Mouse (Mus musculus): ENCODE measurements around the gene Smarce1. TPM values are rescaled to one million over a fixed set of nuclear protein-coding genes. Genes with fewer than 3 reads are reported as not detected.
A peak's percentile ranks its signal among the peaks of the same experiment; 100 is the strongest.
"Not testable (repeated sequence)": the region's sequence is repeated elsewhere in the genome, so short reads cannot be mapped to it uniquely, and the experiment has no call there.

Smarce1 gene
- polyA plus RNA-seq, 1 experiment from 2014 or later = 62.3 TPM

- ATAC-seq (ENCODE audit: low read depth) = no peak
- Histone ChIP-seq H3K4me2 (ENCODE audit: low read depth, low read length) (no peak overlapping the region), H3K9ac (ENCODE audit: low read depth, low read length) (no peak overlapping the region), H3K4me1 (ENCODE audit: control insufficient read depth, low read depth, low read length) (no peaks in the 10 kb centered on the region), H3K9me3 (replicated peaks; ENCODE audit: control insufficient read depth, low read length) (no peaks in the 10 kb centered on the region), H3K27me3 (ENCODE audit: control insufficient read depth, insufficient read depth, low read depth, low read length) (no peaks in the 10 kb centered on the region), H3K36me3 (ENCODE audit: control insufficient read depth, insufficient read depth) (no peaks in the 10 kb centered on the region), H3K4me3 (ENCODE audit: low read depth, low read length) (no peak overlapping the region), H3K27ac (ENCODE audit: low read length) (no peak overlapping the region)
- 61% methylated on average over 8 of the region's 8 CpGs for WGBS (ENCODE audit: insufficient replicate concordance)
Measured at GRCm38 (mm10) chr11:99255316-99255715, 24.5 kb upstream of the Smarce1 start.

- H3K9ac ChIP-seq (ENCODE audit: low read depth, low read length) = no peak overlapping the region
- H3K4me3 ChIP-seq (ENCODE audit: low read depth, low read length) = no peak overlapping the region
- no peaks in the 10 kb centered on the region for H3K4me1 ChIP-seq (ENCODE audit: control insufficient read depth, low read depth, low read length)
- ATAC-seq (ENCODE audit: low read depth) = no peak
- H3K9me3 ChIP-seq (replicated peaks; ENCODE audit: control insufficient read depth, low read length) = no peaks in the 10 kb centered on the region
- no peak overlapping the region for H3K27ac ChIP-seq (ENCODE audit: low read length)
- no peaks in the 10 kb centered on the region for H3K27me3 ChIP-seq (ENCODE audit: control insufficient read depth, insufficient read depth, low read depth, low read length)
- H3K4me2 ChIP-seq (ENCODE audit: low read depth, low read length) = no peak overlapping the region
- 47% methylated on average over 2 of the region's 2 CpGs for WGBS (ENCODE audit: insufficient replicate concordance)
- no peaks in the 10 kb centered on the region for H3K36me3 ChIP-seq (ENCODE audit: control insufficient read depth, insufficient read depth)
Measured at GRCm38 (mm10) chr11:99253893-99254292, 23.1 kb upstream of the Smarce1 start.

- 58% methylated on average over 8 of the region's 8 CpGs for WGBS (ENCODE audit: insufficient replicate concordance)
Measured at GRCm38 (mm10) chr11:99252671-99253070, 21.9 kb upstream of the Smarce1 start.

GRCm38 (mm10) chr11:99250666-99251065, 19.8 kb upstream of the Smarce1 start:
- no peaks in the 10 kb centered on the region for H3K36me3 ChIP-seq (ENCODE audit: control insufficient read depth, insufficient read depth)
- no peak for ATAC-seq (ENCODE audit: low read depth)
- H3K4me1 ChIP-seq (ENCODE audit: control insufficient read depth, low read depth, low read length) = no peaks in the 10 kb centered on the region
- H3K4me2 ChIP-seq (ENCODE audit: low read depth, low read length) = no peak overlapping the region
- no peaks in the 10 kb centered on the region for H3K9me3 ChIP-seq (replicated peaks; ENCODE audit: control insufficient read depth, low read length)
- H3K9ac ChIP-seq (ENCODE audit: low read depth, low read length) = no peak overlapping the region
- no peak overlapping the region for H3K27ac ChIP-seq (ENCODE audit: low read length)
- WGBS (ENCODE audit: insufficient replicate concordance) = 40% methylated on average over 3 of the region's 3 CpGs
- no peaks in the 10 kb centered on the region for H3K27me3 ChIP-seq (ENCODE audit: control insufficient read depth, insufficient read depth, low read depth, low read length)
- H3K4me3 ChIP-seq (ENCODE audit: low read depth, low read length) = no peak overlapping the region

More at GRCm38 (mm10) chr11:99252671-99253070, 21.9 kb upstream of the Smarce1 start:
- H3K36me3 ChIP-seq (ENCODE audit: control insufficient read depth, insufficient read depth) = no peaks in the 10 kb centered on the region
- H3K9ac ChIP-seq (ENCODE audit: low read depth, low read length) = no peak overlapping the region
- no peak overlapping the region for H3K4me3 ChIP-seq (ENCODE audit: low read depth, low read length)
- H3K4me1 ChIP-seq (ENCODE audit: control insufficient read depth, low read depth, low read length) = no peaks in the 10 kb centered on the region
- ATAC-seq (ENCODE audit: low read depth) = no peak
- H3K27me3 ChIP-seq (ENCODE audit: control insufficient read depth, insufficient read depth, low read depth, low read length) = no peaks in the 10 kb centered on the region
- no peak overlapping the region for H3K4me2 ChIP-seq (ENCODE audit: low read depth, low read length)
- H3K9me3 ChIP-seq (replicated peaks; ENCODE audit: control insufficient read depth, low read length) = no peaks in the 10 kb centered on the region
- no peak overlapping the region for H3K27ac ChIP-seq (ENCODE audit: low read length)

GRCm38 (mm10) chr11:99250241-99250640, 19.4 kb upstream of the Smarce1 start:
- H3K4me2 ChIP-seq (ENCODE audit: low read depth, low read length) = no peak overlapping the region
- no peak overlapping the region for H3K27ac ChIP-seq (ENCODE audit: low read length)
- no peaks in the 10 kb centered on the region for H3K9me3 ChIP-seq (replicated peaks; ENCODE audit: control insufficient read depth, low read length)
- no peaks in the 10 kb centered on the region for H3K36me3 ChIP-seq (ENCODE audit: control insufficient read depth, insufficient read depth)
- no peak for ATAC-seq (ENCODE audit: low read depth)
- no peaks in the 10 kb centered on the region for H3K27me3 ChIP-seq (ENCODE audit: control insufficient read depth, insufficient read depth, low read depth, low read length)
- no peak overlapping the region for H3K4me3 ChIP-seq (ENCODE audit: low read depth, low read length)
- 41% methylated on average over 5 of the region's 5 CpGs for WGBS (ENCODE audit: insufficient replicate concordance)
- H3K9ac ChIP-seq (ENCODE audit: low read depth, low read length) = no peak overlapping the region
- no peaks in the 10 kb centered on the region for H3K4me1 ChIP-seq (ENCODE audit: control insufficient read depth, low read depth, low read length)

- Histone ChIP-seq H3K4me3 (ENCODE audit: low read depth, low read length) (no peak overlapping the region), H3K9ac (ENCODE audit: low read depth, low read length) (no peak overlapping the region), H3K27me3 (ENCODE audit: control insufficient read depth, insufficient read depth, low read depth, low read length) (no peaks in the 10 kb centered on the region), H3K36me3 (ENCODE audit: control insufficient read depth, insufficient read depth) (no peaks in the 10 kb centered on the region), H3K9me3 (replicated peaks; ENCODE audit: control insufficient read depth, low read length) (no peaks in the 10 kb centered on the region), H3K27ac (ENCODE audit: low read length) (no peak overlapping the region), H3K4me2 (ENCODE audit: low read depth, low read length) (no peak overlapping the region), H3K4me1 (ENCODE audit: control insufficient read depth, low read depth, low read length) (no peaks in the 10 kb centered on the region)
- no peak for ATAC-seq (ENCODE audit: low read depth)
- 58% methylated on average over 4 of the region's 4 CpGs for WGBS (ENCODE audit: insufficient replicate concordance)
Measured at GRCm38 (mm10) chr11:99249115-99249514, 18.3 kb upstream of the Smarce1 start.

- Histone ChIP-seq H3K36me3 (ENCODE audit: control insufficient read depth, insufficient read depth) (no peaks in the 10 kb centered on the region), H3K4me2 (ENCODE audit: low read depth, low read length) (no peak overlapping the region), H3K9me3 (replicated peaks; ENCODE audit: control insufficient read depth, low read length) (no peaks in the 10 kb centered on the region), H3K27me3 (ENCODE audit: control insufficient read depth, insufficient read depth, low read depth, low read length) (no peaks in the 10 kb centered on the region; the same call in 1 of the 2 replicates), H3K4me1 (ENCODE audit: control insufficient read depth, low read depth, low read length) (no peaks in the 10 kb centered on the region), H3K27ac (ENCODE audit: low read length) (no peak overlapping the region), H3K9ac (ENCODE audit: low read depth, low read length) (no peak overlapping the region), H3K4me3 (ENCODE audit: low read depth, low read length) (no peak overlapping the region)
- no peak for ATAC-seq (ENCODE audit: low read depth)
- 74% methylated on average over 4 of the region's 4 CpGs for WGBS (ENCODE audit: insufficient replicate concordance)
Measured at GRCm38 (mm10) chr11:99247916-99248315, 17.1 kb upstream of the Smarce1 start.

GRCm38 (mm10) chr11:99244519-99244918, 13.7 kb upstream of the Smarce1 start:
- not testable (repeated sequence) for H3K36me3 ChIP-seq (ENCODE audit: control insufficient read depth, insufficient read depth)
- 35% methylated on average over 3 of the region's 3 CpGs for WGBS (ENCODE audit: insufficient replicate concordance)

GRCm38 (mm10) chr11:99243820-99244374, 13.1 kb upstream of the Smarce1 start, which contains the start of gene Krt222:
Gene Krt222, minus strand, starts transcription at chr11:99244085.
- Histone ChIP-seq H3K9me3 (replicated peaks; ENCODE audit: control insufficient read depth, low read length) (no peaks in the 10 kb centered on the region), H3K4me2 (ENCODE audit: low read depth, low read length) (peak within 1 kb of the TSS; percentile 25), H3K4me1 (ENCODE audit: control insufficient read depth, low read depth, low read length) (no peaks in the 10 kb centered on the region), H3K27me3 (ENCODE audit: control insufficient read depth, insufficient read depth, low read depth, low read length) (no peaks in the 10 kb centered on the region; the same call in 1 of the 2 replicates), H3K4me3 (ENCODE audit: low read depth, low read length) (peak within 1 kb of the TSS; percentile 7; the same call in 1 of the 2 replicates), H3K9ac (ENCODE audit: low read depth, low read length) (no peak within 1 kb of the TSS), H3K36me3 (ENCODE audit: control insufficient read depth, insufficient read depth) (no peaks in the 10 kb centered on the region), H3K27ac (ENCODE audit: low read length) (no peak within 1 kb of the TSS)
- 12% methylated on average over 17 of the region's 17 CpGs for WGBS (ENCODE audit: insufficient replicate concordance)
- ATAC-seq (ENCODE audit: low read depth) = no peak

More at GRCm38 (mm10) chr11:99244519-99244918, 13.7 kb upstream of the Smarce1 start:
- H3K27ac ChIP-seq (ENCODE audit: low read length); H3K9me3 ChIP-seq (replicated peaks; ENCODE audit: control insufficient read depth, low read length); H3K4me3 ChIP-seq (ENCODE audit: low read depth, low read length); H3K9ac ChIP-seq (ENCODE audit: low read depth, low read length); H3K27me3 ChIP-seq (ENCODE audit: control insufficient read depth, insufficient read depth, low read depth, low read length); H3K4me1 ChIP-seq (ENCODE audit: control insufficient read depth, low read depth, low read length); H3K4me2 ChIP-seq (ENCODE audit: low read depth, low read length); ATAC-seq (ENCODE audit: low read depth): not testable (repeated sequence)

All from liver, embryonic 16.5 days (tissue).